8 mouse cellular contexts compared by ENCODE assay signal in genomic region chr11:85849037-85849436, GRCm38 (mm10). TPM values are rescaled to one million over a fixed set of nuclear protein-coding genes. Genes with fewer than 3 reads are reported as not detected.
A peak's percentile ranks its signal among the peaks of the same experiment; 100 is the strongest.
DNase-seq lines count a peak whose midpoint lies in the region; ATAC-seq lines count a peak whose summit lies in the region.

No protein-coding gene starts in this region.

- 2% methylated on average over 21 of the region's 21 CpGs for WGBS in forebrain, embryonic 13.5 days
- 1% methylated on average over 21 of the region's 21 CpGs for WGBS in hindbrain, embryonic 10.5 days

- no peaks in the 10 kb centered on the region for H3K36me3 ChIP-seq in forebrain, embryonic 13.5 days (ENCODE audit: poor library complexity, severe bottlenecking)
- no peaks in the 10 kb centered on the region for H3K36me3 ChIP-seq in hindbrain, embryonic 10.5 days

- peak; percentile 38 to 63 for DNase-seq in spleen, postnatal 10 days (ENCODE audit: low spot score in 2 of 2)
- no peak for DNase-seq in spleen, adult 12 weeks (ENCODE audit: low spot score)
- DNase-seq in cerebellum, adult 11 months, result peak; percentile 41
- DNase-seq in hindbrain, embryonic 10.5 days (ENCODE audit: low spot score), result peak; percentile 83
- DNase-seq in left cerebral cortex, postnatal 4 days, result peak; percentile 67
- peak; percentile 92 for DNase-seq in mesoderm, embryonic 11.5 days (ENCODE audit: low read depth, low spot score)
- peak; percentile 34 to 38 for DNase-seq in spleen, postnatal 36 days (ENCODE audit: low spot score in 2 of 2)

- H3K9ac ChIP-seq in forebrain, embryonic 13.5 days, result 0 out of 2 replicates have a peak overlapping the region, but pooled peaks have one; percentile 34

- peaks cover 6% of the 10 kb centered on the region for H3K4me1 ChIP-seq in forebrain, embryonic 13.5 days
- H3K4me1 ChIP-seq in hindbrain, embryonic 10.5 days (replicated peaks), result peaks cover 30% of the 10 kb centered on the region

- H3K27me3 ChIP-seq in forebrain, embryonic 13.5 days, result peaks cover 54% of the 10 kb centered on the region
- peaks cover 51% of the 10 kb centered on the region for H3K27me3 ChIP-seq in hindbrain, embryonic 10.5 days (ENCODE audit: insufficient read depth, poor library complexity, severe bottlenecking)

- intact Hi-C loops in left cerebral cortex, postnatal 4 days (cut with DNase I), result loop anchor here (5.0 to 10.0 kb wide), 4 partner anchors 123 to 464 kb away; no protein-coding TSS in a partner anchor

- H3K4me2 ChIP-seq in forebrain, embryonic 13.5 days, result peak overlapping the region; percentile 61

- ATAC-seq in forebrain, embryonic 13.5 days, result peak; percentile 77; the same call in 1 of the 2 replicates

- peak overlapping the region; percentile 25 for H3K4me3 ChIP-seq in forebrain, embryonic 13.5 days
- peak overlapping the region; percentile 46 for H3K4me3 ChIP-seq in hindbrain, embryonic 10.5 days

- H3K27ac ChIP-seq in forebrain, embryonic 13.5 days, result no peak overlapping the region
- peak overlapping the region; percentile 50; the same call in 1 of the 2 replicates for H3K27ac ChIP-seq in hindbrain, embryonic 10.5 days

- no peaks in the 10 kb centered on the region for H3K9me3 ChIP-seq in forebrain, embryonic 13.5 days (replicated peaks)
- no peaks in the 10 kb centered on the region for H3K9me3 ChIP-seq in hindbrain, embryonic 10.5 days

RNA-seq across cellular contexts. Expression of gene Gm11444, which starts 1.1 kb away (rescaled TPM):
- polyA plus RNA-seq in forebrain, embryonic 13.5 days (2015; fragmentation: Nextera tagmentation; extraction: Ambion mirVana), result not detected in 2 replicates
- polyA plus RNA-seq in hindbrain, embryonic 10.5 days (2016; fragmentation: Nextera tagmentation; extraction: Ambion mirVana), result not detected in 2 replicates
- total RNA-seq in left cerebral cortex, postnatal 4 days (2021), result not detected

RNA-seq across cellular contexts. Expression of gene Tbx2, which starts 16.7 kb away (rescaled TPM):
- 0.42 and 0.61 TPM in 2 replicates for polyA plus RNA-seq in forebrain, embryonic 13.5 days (2015; fragmentation: Nextera tagmentation; extraction: Ambion mirVana)
- polyA plus RNA-seq in hindbrain, embryonic 10.5 days (2016; fragmentation: Nextera tagmentation; extraction: Ambion mirVana), result 1.5 and 3.1 TPM in 2 replicates
- 1 to 10 TPM; 3.7 to 3.9 TPM for total RNA-seq in left cerebral cortex, postnatal 4 days (2021)

RNA-seq across cellular contexts. Expression of gene Tbx4, which starts 37.2 kb away (rescaled TPM):
- polyA plus RNA-seq in forebrain, embryonic 13.5 days (2015; fragmentation: Nextera tagmentation; extraction: Ambion mirVana), result 0.06 and 0.26 TPM in 2 replicates
- 0.09 and 0.22 TPM in 2 replicates for polyA plus RNA-seq in hindbrain, embryonic 10.5 days (2016; fragmentation: Nextera tagmentation; extraction: Ambion mirVana)
- total RNA-seq in left cerebral cortex, postnatal 4 days (2021), result under 1 TPM; 0.12 to 0.38 TPM
